Mouse (Mus musculus): ENCODE measurements around the gene Tfeb. TPM values are rescaled to one million over a fixed set of nuclear protein-coding genes. Genes with fewer than 3 reads are reported as not detected.

Gene Tfeb
- total and polyA plus RNA-seq, 3 experiments: 29.1 to 49.3 (median 39.9) TPM

DNA sequence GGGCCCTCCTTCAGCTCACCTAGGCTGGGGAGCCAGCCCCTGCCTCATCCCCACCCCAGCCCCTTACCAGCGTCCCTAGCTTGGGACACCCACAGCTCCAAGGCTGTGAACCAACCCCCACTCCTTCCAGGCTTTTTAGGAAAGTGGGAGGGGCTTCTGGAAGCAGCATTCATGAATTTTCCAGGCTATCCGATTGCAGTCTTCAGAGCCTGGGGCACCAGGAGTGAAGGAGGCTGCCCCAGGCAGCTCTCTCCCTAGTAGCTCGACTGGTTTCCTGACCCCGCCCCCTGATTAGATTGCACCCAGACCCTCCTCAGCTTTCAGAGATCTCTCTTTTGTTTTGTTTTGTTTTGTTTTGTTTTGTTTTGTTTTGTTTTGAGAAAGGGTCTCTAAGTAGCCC lies 51.5 kb downstream of the Tfeb start:
- Histone ChIP-seq H3K4me2 (ENCODE audit: insufficient read depth, low read depth, poor library complexity, severe bottlenecking) (no peak overlapping the region), H3K9ac (ENCODE audit: insufficient read depth, low read depth) (no peak overlapping the region), H3K36me3 (replicated peaks in 1 of 2; ENCODE audit: control insufficient read depth in 1 of 2, insufficient read depth in 1 of 2, low read length in 1 of 2) (peaks cover 49 to 84% of the 10 kb centered on the region in 2 experiments), H3K4me3 (replicated peaks in 1 of 3; ENCODE audit: low read depth in 2 of 3, low read length in 2 of 3, poor library complexity in 1 of 3) (no peak overlapping the region), H3K27ac (ENCODE audit: insufficient read depth, low read depth) (no peak overlapping the region), H3K9me3 (replicated peaks; ENCODE audit: low read length) (no peaks in the 10 kb centered on the region), H3K4me1 (ENCODE audit: control insufficient read depth in 1 of 2, insufficient read depth in 2 of 2) (peaks cover 17 to 48% of the 10 kb centered on the region in 2 experiments), H3K27me3 (replicated peaks) (no peaks in the 10 kb centered on the region), H3K79me2 (replicated peaks; ENCODE audit: control insufficient read depth, extremely low read depth, insufficient read depth, poor library complexity, severe bottlenecking) (no peaks in the 10 kb centered on the region)
- TF ChIP-seq RCOR1 (conservative IDR thresholded peaks at IDR 0.05; ENCODE audit: low read depth, low read length): no peak
- TF ChIP-seq MAFK (IDR thresholded peaks at IDR 0.05; ENCODE audit: insufficient replicate concordance, low read length): no peak
- TF ChIP-seq MXI1 (IDR thresholded peaks at IDR 0.05; ENCODE audit: low read depth, low read length): no peak
- no peak for TF ChIP-seq USF2 (conservative IDR thresholded peaks at IDR 0.05; ENCODE audit: low read depth, low read length)
- TF ChIP-seq ZNF384 (IDR thresholded peaks at IDR 0.05; ENCODE audit: low read depth, low read length): no peak
- no peak for TF ChIP-seq SMC3 (IDR thresholded peaks at IDR 0.05; ENCODE audit: low read depth, low read length)
- no peak for TF ChIP-seq TBP (conservative IDR thresholded peaks at IDR 0.05; ENCODE audit: low read depth, low read length)
- no peak for TF ChIP-seq UBTF (IDR thresholded peaks at IDR 0.05; ENCODE audit: low read depth, low read length)
- TF ChIP-seq E2F4 (IDR thresholded peaks at IDR 0.05; ENCODE audit: insufficient replicate concordance, low read depth, low read length): no peak
- in situ Hi-C loops (cut with MboI; ENCODE audit: low pct_ligation_motif_present, low pct_unique_long_range_greater_than_20kb, low sequenced_read_pairs): no loop called here
- no peak for DNase-seq (ENCODE audit: extremely low read depth)
- dilution Hi-C loops (cut with MboI; ENCODE audit: extremely low pct_ligation_motif_present, extremely low pct_unique_long_range_greater_than_20kb, low sequenced_read_pairs): no loop called here

DNA sequence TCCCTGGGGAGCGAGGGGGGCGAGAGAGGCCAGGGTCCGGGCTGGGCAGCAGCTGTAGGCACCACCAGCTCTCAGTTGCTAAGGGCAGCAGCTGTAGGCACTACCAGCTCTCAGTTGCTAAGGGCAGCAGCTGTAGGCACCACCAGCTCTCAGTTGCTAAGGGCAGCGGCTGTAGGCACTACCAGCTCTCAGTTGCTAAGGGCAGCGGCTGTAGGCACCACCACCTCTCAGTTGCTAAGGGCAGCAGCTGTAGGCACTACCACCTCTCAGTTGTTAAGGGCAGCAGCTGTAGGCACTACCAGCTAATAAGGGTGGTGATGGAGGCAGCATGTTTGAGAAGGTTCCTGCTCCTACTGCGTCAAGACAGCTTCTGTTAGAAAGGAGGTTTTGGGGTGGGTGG lies 52.2 kb downstream of the Tfeb start:
- no peak overlapping the region for H3K27ac ChIP-seq (ENCODE audit: insufficient read depth, low read depth)
- no peaks in the 10 kb centered on the region for H3K79me2 ChIP-seq (replicated peaks; ENCODE audit: control insufficient read depth, extremely low read depth, insufficient read depth, poor library complexity, severe bottlenecking)
- in situ Hi-C loops (cut with MboI; ENCODE audit: low pct_ligation_motif_present, low pct_unique_long_range_greater_than_20kb, low sequenced_read_pairs) (no loop called here), dilution Hi-C loops (cut with MboI; ENCODE audit: extremely low pct_ligation_motif_present, extremely low pct_unique_long_range_greater_than_20kb, low sequenced_read_pairs) (no loop called here)
- H3K9ac ChIP-seq (ENCODE audit: insufficient read depth, low read depth): no peak overlapping the region
- no peaks in the 10 kb centered on the region for H3K27me3 ChIP-seq (replicated peaks)
- H3K9me3 ChIP-seq (replicated peaks; ENCODE audit: low read length): no peaks in the 10 kb centered on the region
- H3K4me3 ChIP-seq (replicated peaks in 1 of 3; ENCODE audit: low read depth in 2 of 3, low read length in 2 of 3, poor library complexity in 1 of 3): no peak overlapping the region
- TF ChIP-seq MXI1 (IDR thresholded peaks at IDR 0.05; ENCODE audit: low read depth, low read length): no peak
- no peak for TF ChIP-seq ZMIZ1 (IDR thresholded peaks at IDR 0.05; ENCODE audit: low read depth, low read length)
- TF ChIP-seq RCOR1 (conservative IDR thresholded peaks at IDR 0.05; ENCODE audit: low read depth, low read length): no peak
- TF ChIP-seq MAFK (IDR thresholded peaks at IDR 0.05; ENCODE audit: insufficient replicate concordance, low read length): no peak
- TF ChIP-seq JUND (conservative IDR thresholded peaks at IDR 0.05; ENCODE audit: low read depth, low read length): no peak
- no peak for TF ChIP-seq MEF2A (IDR thresholded peaks at IDR 0.05; ENCODE audit: borderline replicate concordance, low read depth, low read length)
- TF ChIP-seq CHD2 (IDR thresholded peaks at IDR 0.05; ENCODE audit: low read length): no peak
- no peak for TF ChIP-seq USF1 (IDR thresholded peaks at IDR 0.05; ENCODE audit: low read depth, low read length)
- no peak for TF ChIP-seq USF2 (conservative IDR thresholded peaks at IDR 0.05; ENCODE audit: low read depth, low read length)
- TF ChIP-seq RAD21 (IDR thresholded peaks at IDR 0.05; ENCODE audit: low read depth, low read length): no peak
- no peak for TF ChIP-seq SIN3A (IDR thresholded peaks at IDR 0.05; ENCODE audit: low read length)
- H3K4me1 ChIP-seq (ENCODE audit: control insufficient read depth in 1 of 2, insufficient read depth in 2 of 2): peaks cover 14 to 48% of the 10 kb centered on the region in 2 experiments
- DNase-seq (ENCODE audit: extremely low read depth): no peak
- no peak overlapping the region for H3K4me2 ChIP-seq (ENCODE audit: insufficient read depth, low read depth, poor library complexity, severe bottlenecking)
- H3K36me3 ChIP-seq (replicated peaks in 1 of 2; ENCODE audit: control insufficient read depth in 1 of 2, insufficient read depth in 1 of 2, low read length in 1 of 2): peaks cover 49 to 80% of the 10 kb centered on the region in 2 experiments

Measured in CH12.LX (cell line).